Mouse (Mus musculus): ENCODE results near the gene Zfp13. TPM values are rescaled to one million over a fixed set of nuclear protein-coding genes. Genes with fewer than 3 reads are reported as not detected.
A peak's percentile ranks its signal among the peaks of the same experiment; 100 is the strongest.

The Zfp13 gene
- not detected in 2 replicates for polyA plus RNA-seq (2012; ENCODE audit: insufficient read depth, insufficient read length, low replicate concordance, missing spikeins)

GRCm38 (mm10) chr17:23598582-23599552 lies at the start of gene Zfp13:
Gene Zfp13 (minus strand): TSS chr17:23599487.
- no peak within 1 kb of the TSS; the same call in 1 of the 2 replicates for H3K27ac ChIP-seq (ENCODE audit: insufficient read depth, low read depth, low read length)
- TF ChIP-seq CTCF (IDR thresholded peaks at IDR 0.05; ENCODE audit: insufficient read depth, low read depth, low read length) (no peak), POLR2A (IDR thresholded peaks at IDR 0.05; ENCODE audit: insufficient read depth, low read depth, low read length) (peak; percentile 40; the same call in 1 of the 2 replicates)
- peaks cover 6% of the 10 kb centered on the region for H3K4me1 ChIP-seq (ENCODE audit: control insufficient read depth, insufficient read depth, low read length)
- peak within 1 kb of the TSS; percentile 42 for H3K4me3 ChIP-seq (ENCODE audit: insufficient read depth, low read depth, low read length)
- WGBS: 8% methylated on average over 31 of the region's 31 CpGs

GRCm38 (mm10) chr17:23645894-23646293 lies 46.6 kb upstream of the Zfp13 start:
- TF ChIP-seq CTCF (IDR thresholded peaks at IDR 0.05; ENCODE audit: insufficient read depth, low read depth, low read length) (no peak), POLR2A (IDR thresholded peaks at IDR 0.05; ENCODE audit: insufficient read depth, low read depth, low read length) (no peak)
- Histone ChIP-seq H3K4me3 (ENCODE audit: insufficient read depth, low read depth, low read length) (no peak overlapping the region), H3K27ac (ENCODE audit: insufficient read depth, low read depth, low read length) (no peak overlapping the region), H3K4me1 (ENCODE audit: control insufficient read depth, insufficient read depth, low read length) (peaks cover 10% of the 10 kb centered on the region; the same call in 1 of the 2 replicates)
- WGBS: 57% methylated on average over 10 of the region's 10 CpGs

GRCm38 (mm10) chr17:23644613-23645495 lies 45.6 kb upstream of the Zfp13 start, which contains the start of gene Mmp25:
Gene Mmp25 (minus strand): TSS chr17:23645277.
- TF ChIP-seq CTCF (IDR thresholded peaks at IDR 0.05; ENCODE audit: insufficient read depth, low read depth, low read length) (no peak), POLR2A (IDR thresholded peaks at IDR 0.05; ENCODE audit: insufficient read depth, low read depth, low read length) (no peak)
- Histone ChIP-seq H3K4me1 (ENCODE audit: control insufficient read depth, insufficient read depth, low read length) (peaks cover 10% of the 10 kb centered on the region; the same call in 1 of the 2 replicates), H3K27ac (ENCODE audit: insufficient read depth, low read depth, low read length) (no peak within 1 kb of the TSS), H3K4me3 (ENCODE audit: insufficient read depth, low read depth, low read length) (peak within 1 kb of the TSS; percentile 12)
- WGBS: 1% methylated on average over 58 of the region's 58 CpGs

- TF ChIP-seq POLR2A (IDR thresholded peaks at IDR 0.05; ENCODE audit: insufficient read depth, low read depth, low read length) (no peak), CTCF (IDR thresholded peaks at IDR 0.05; ENCODE audit: insufficient read depth, low read depth, low read length) (no peak)
- H3K4me3 ChIP-seq (ENCODE audit: insufficient read depth, low read depth, low read length): no peak overlapping the region
- WGBS: 86% methylated on average over 8 of the region's 8 CpGs
- no peak overlapping the region for H3K27ac ChIP-seq (ENCODE audit: insufficient read depth, low read depth, low read length)
- peaks cover 5% of the 10 kb centered on the region for H3K4me1 ChIP-seq (ENCODE audit: control insufficient read depth, insufficient read depth, low read length)
Measured at GRCm38 (mm10) chr17:23631241-23631640, 32.0 kb upstream of the Zfp13 start.

- Histone ChIP-seq H3K4me3 (ENCODE audit: insufficient read depth, low read depth, low read length) (0 out of 2 replicates have a peak overlapping the region, but pooled peaks have one; percentile 10), H3K4me1 (ENCODE audit: control insufficient read depth, insufficient read depth, low read length) (peaks cover 5% of the 10 kb centered on the region), H3K27ac (ENCODE audit: insufficient read depth, low read depth, low read length) (no peak overlapping the region)
- WGBS: 15% methylated on average over 22 of the region's 22 CpGs
- TF ChIP-seq CTCF (IDR thresholded peaks at IDR 0.05; ENCODE audit: insufficient read depth, low read depth, low read length): peak; percentile 70
- TF ChIP-seq POLR2A (IDR thresholded peaks at IDR 0.05; ENCODE audit: insufficient read depth, low read depth, low read length): no peak
Measured at GRCm38 (mm10) chr17:23630195-23631020, 31.1 kb upstream of the Zfp13 start.

- TF ChIP-seq CTCF (IDR thresholded peaks at IDR 0.05; ENCODE audit: insufficient read depth, low read depth, low read length) (no peak), POLR2A (IDR thresholded peaks at IDR 0.05; ENCODE audit: insufficient read depth, low read depth, low read length) (no peak)
- H3K4me3 ChIP-seq (ENCODE audit: insufficient read depth, low read depth, low read length): no peak overlapping the region
- 40% methylated on average over 7 of the region's 7 CpGs for WGBS
- H3K4me1 ChIP-seq (ENCODE audit: control insufficient read depth, insufficient read depth, low read length): peaks cover 5% of the 10 kb centered on the region
- H3K27ac ChIP-seq (ENCODE audit: insufficient read depth, low read depth, low read length): no peak overlapping the region
Measured at GRCm38 (mm10) chr17:23627813-23628212, 28.5 kb upstream of the Zfp13 start.

- TF ChIP-seq POLR2A (IDR thresholded peaks at IDR 0.05; ENCODE audit: insufficient read depth, low read depth, low read length) (no peak), CTCF (IDR thresholded peaks at IDR 0.05; ENCODE audit: insufficient read depth, low read depth, low read length) (no peak)
- Histone ChIP-seq H3K4me1 (ENCODE audit: control insufficient read depth, insufficient read depth, low read length) (no peaks in the 10 kb centered on the region), H3K27ac (ENCODE audit: insufficient read depth, low read depth, low read length) (no peak overlapping the region), H3K4me3 (ENCODE audit: insufficient read depth, low read depth, low read length) (no peak overlapping the region)
- 88% methylated on average over 7 of the region's 7 CpGs for WGBS
Measured at GRCm38 (mm10) chr17:23620351-23620750, 21.1 kb upstream of the Zfp13 start.

GRCm38 (mm10) chr17:23617087-23617486 lies 17.8 kb upstream of the Zfp13 start:
- WGBS: 61% methylated on average over 9 of the region's 9 CpGs
- H3K4me3 ChIP-seq (ENCODE audit: insufficient read depth, low read depth, low read length): no peak overlapping the region
- H3K4me1 ChIP-seq (ENCODE audit: control insufficient read depth, insufficient read depth, low read length): no peaks in the 10 kb centered on the region
- no peak overlapping the region for H3K27ac ChIP-seq (ENCODE audit: insufficient read depth, low read depth, low read length)
- TF ChIP-seq CTCF (IDR thresholded peaks at IDR 0.05; ENCODE audit: insufficient read depth, low read depth, low read length) (no peak), POLR2A (IDR thresholded peaks at IDR 0.05; ENCODE audit: insufficient read depth, low read depth, low read length) (no peak)
